Mouse (Mus musculus) liver, adult 2 months (tissue): ENCODE results near the gene Sipa1l3.

ENCODE experiments used
- CTCF ChIP-seq: fragments of 200-500 bp; IDR thresholded peaks from 2 replicates; pipeline ENCODE4 v1.5.1; 2011; ENCODE audit warnings: low read depth, low read length, control low read depth
- POLR2A ChIP-seq: fragments of 200-500 bp; IDR thresholded peaks from 2 replicates; pipeline ENCODE4 v1.6.1; 2011; ENCODE audit warnings: low read length, control low read depth; ENCODE audit not compliant: insufficient read depth; ENCODE audit errors: extremely low read depth

DNA sequence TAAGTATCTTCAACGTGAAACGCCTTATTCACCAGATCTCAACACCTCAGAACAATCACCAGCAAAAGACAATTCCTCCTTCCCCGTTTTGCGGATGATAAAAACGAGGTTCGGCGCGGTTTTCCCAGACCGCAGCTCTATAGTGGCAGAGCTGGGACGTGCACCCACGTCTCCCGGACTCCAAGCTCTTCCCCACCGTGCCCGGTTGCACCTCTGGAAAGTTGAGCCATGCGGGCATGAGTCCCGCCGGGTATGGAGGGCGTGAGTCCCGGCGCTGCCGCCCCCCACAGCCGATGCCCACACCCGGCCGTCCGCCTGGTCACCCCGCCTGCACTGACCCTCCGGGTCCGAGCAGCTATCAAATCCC, 404 bp downstream of the Sipa1l3 start:
- TF ChIP-seq CTCF (no peak), POLR2A (no peak)
